Comparison of ENCODE assay signal across 8 mouse cellular contexts in genomic region chrX:38634801-38635637, GRCm38 (mm10). TPM values are rescaled to one million over a fixed set of nuclear protein-coding genes. Genes with fewer than 3 reads are reported as not detected.
DNase-seq lines count a peak whose midpoint lies in the region; ATAC-seq lines count a peak whose summit lies in the region.

Gene C1galt1c1, minus strand, starts transcription at chrX:38635087.

- intact Hi-C loops in gastrocnemius, postnatal 14 days (cut with DNase I; ENCODE audit: low total_unique reads): no loop called here
- intact Hi-C loops in left cerebral cortex, postnatal 10 days (cut with DNase I): no loop called here

- DNase-seq in adrenal gland, adult (ENCODE audit: inconsistent age in 2 of 2, low spot score in 1 of 2): peak; percentile 91 to 95
- DNase-seq in embryo, embryonic 10.5 days (ENCODE audit: low spot score): peak; percentile 93
- DNase-seq in gastrocnemius, postnatal 14 days: peak; percentile 92
- peak; percentile 88 to 95 for DNase-seq in left cerebral cortex, postnatal 10 days (ENCODE audit: extremely low spot score in 1 of 2, low spot score in 2 of 2)
- DNase-seq in right cerebral cortex, postnatal 25 days: peak; percentile 86
- peak; percentile 85 to 90 for DNase-seq in urinary bladder, postnatal 4 days (ENCODE audit: low spot score in 2 of 2)

- peak; percentile 91 for ATAC-seq in inflammation-experienced regulatory T-cells, adult 6 months
- ATAC-seq in megakaryocyte-erythroid progenitor cell, adult 5-6 weeks (replicated peaks; ENCODE audit: low FRiP score, low TSS enrichment, poor library complexity, severe bottlenecking): peak; percentile 99

RNA-seq across cellular contexts. Expression of gene C1galt1c1, which starts in this region (rescaled TPM):
- 1 to 10 TPM; 9.1 to 9.3 TPM for total RNA-seq in gastrocnemius, postnatal 14 days (2021)
- 10 to 100 TPM; 18.8 to 30.4 (median 24.1) TPM for polyA plus RNA-seq in inflammation-experienced regulatory T-cells, adult 6 months (2017; shearing (Covaris generic))
- total RNA-seq in left cerebral cortex, postnatal 10 days (2021): 10 to 100 TPM; 16.0 to 17.3 TPM
- total RNA-seq in megakaryocyte-erythroid progenitor cell, adult 5-6 weeks (2014; fragmentation: Nextera tagmentation): 6.7 and 15.0 TPM in 2 replicates
- 26.8 and 32.2 TPM in 2 replicates for total RNA-seq in megakaryocyte-erythroid progenitor cell, adult 5-6 weeks (2017)

Comparison
In these comparisons a context has a peak if more than half of its experiments do, and no peak if none do; other contexts are left out.
1. Peak in every context shown above with its lines: DNase-seq and ATAC-seq.